Comparison of ENCODE assay signal across 8 mouse cellular contexts in the genomic region with DNA sequence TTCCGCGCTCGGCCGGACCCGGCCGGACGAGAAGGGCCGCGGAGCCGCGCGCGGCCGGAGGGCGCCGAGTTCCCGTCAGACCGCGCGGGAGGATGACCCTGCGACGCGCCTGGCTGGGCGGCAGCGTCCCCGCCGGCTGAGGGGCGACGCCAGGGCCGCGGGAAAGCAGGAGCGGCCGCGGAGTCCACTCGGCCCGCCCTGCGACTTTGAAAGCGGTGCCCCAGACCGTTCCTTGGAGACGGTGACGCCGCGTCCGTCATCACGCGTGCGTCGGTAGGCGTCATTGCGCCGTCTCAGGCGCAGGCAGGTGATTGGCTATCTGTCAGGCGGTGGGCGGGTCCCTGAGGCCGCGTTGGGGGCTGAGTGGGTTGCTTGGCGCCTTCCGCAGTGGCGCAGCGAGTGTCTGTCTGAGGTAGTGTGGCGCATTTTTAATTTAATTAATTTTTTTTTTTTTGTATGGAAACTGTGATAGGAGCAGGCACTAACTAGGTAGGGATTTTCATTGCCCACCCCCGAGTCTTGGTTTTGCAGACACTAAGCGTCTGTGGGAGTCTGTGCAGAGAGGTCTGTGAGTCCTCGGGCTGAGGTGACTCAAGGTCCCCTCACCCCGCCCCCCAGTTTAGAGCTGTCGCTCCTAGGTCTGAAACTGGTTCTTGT. TPM values are rescaled to one million over a fixed set of nuclear protein-coding genes. Genes with fewer than 3 reads are reported as not detected.
A peak's percentile ranks its signal among the peaks of the same experiment; 100 is the strongest.
DNase-seq lines count a peak whose midpoint lies in the region; ATAC-seq lines count a peak whose summit lies in the region.

Gene Sclt1, minus strand, starts transcription at position 237 of the 657 bp plus-strand sequence.
Gene D3Ertd751e, plus strand, starts transcription at position 334 of the 657 bp plus-strand sequence.

- ATAC-seq in CD4-positive, CD25-positive, alpha-beta regulatory T cell, adult 4 months = peak; percentile 97
- ATAC-seq in heart, embryonic 14.5 days (ENCODE audit: insufficient number of reproducible peaks, insufficient read depth, low FRiP score, low read depth) = peak; percentile 100
- peak; percentile 99 for ATAC-seq in liver, embryonic 13.5 days (ENCODE audit: low read depth)
- peak; percentile 99 for ATAC-seq in stomach, embryonic 16.5 days (ENCODE audit: insufficient read depth, low FRiP score)

- peak within 1 kb of the TSS; percentile 77 to 94 for H3K4me3 ChIP-seq in heart, embryonic 14.5 days (ENCODE audit: control insufficient read depth in 1 of 2, insufficient read depth in 1 of 2, low read depth in 1 of 2, low read length in 2 of 2)
- H3K4me3 ChIP-seq in liver, embryonic 13.5 days (replicated peaks) = peak within 1 kb of the TSS; percentile 86
- H3K4me3 ChIP-seq in stomach, embryonic 16.5 days (replicated peaks; ENCODE audit: low read length) = peak within 1 kb of the TSS; percentile 81

- H3K9me3 ChIP-seq in heart, embryonic 14.5 days (ENCODE audit: control insufficient read depth, low read length) = no peaks in the 10 kb centered on the region
- H3K9me3 ChIP-seq in liver, embryonic 13.5 days (replicated peaks) = no peaks in the 10 kb centered on the region
- no peaks in the 10 kb centered on the region for H3K9me3 ChIP-seq in stomach, embryonic 16.5 days (replicated peaks; ENCODE audit: control insufficient read depth, low read length)

- peak within 1 kb of the TSS; percentile 82 for H3K9ac ChIP-seq in heart, embryonic 14.5 days (ENCODE audit: low read length)
- peak within 1 kb of the TSS; percentile 89 for H3K9ac ChIP-seq in liver, embryonic 13.5 days
- peak within 1 kb of the TSS; percentile 90 for H3K9ac ChIP-seq in stomach, embryonic 16.5 days (ENCODE audit: low read length)

- peak within 1 kb of the TSS; percentile 93 for H3K27ac ChIP-seq in heart, embryonic 14.5 days (replicated peaks in 1 of 2; ENCODE audit: control insufficient read depth in 1 of 2, insufficient read depth in 1 of 2, low read depth in 2 of 2, low read length in 2 of 2)
- H3K27ac ChIP-seq in liver, embryonic 13.5 days = peak within 1 kb of the TSS; percentile 89
- H3K27ac ChIP-seq in stomach, embryonic 16.5 days (ENCODE audit: low read length) = peak within 1 kb of the TSS; percentile 89

- peaks cover 0 to 9% of the 10 kb centered on the region in 2 experiments; a peak in 2 of 4 replicates for H3K4me1 ChIP-seq in heart, embryonic 14.5 days (ENCODE audit: control insufficient read depth in 2 of 2, insufficient read depth in 2 of 2, low read length in 2 of 2)
- H3K4me1 ChIP-seq in liver, embryonic 13.5 days (replicated peaks) = peaks cover 19% of the 10 kb centered on the region
- peaks cover 3% of the 10 kb centered on the region; the same call in 1 of the 2 replicates for H3K4me1 ChIP-seq in stomach, embryonic 16.5 days (ENCODE audit: control insufficient read depth, insufficient read depth, low read length)

- peak; percentile 93 for DNase-seq in c-Kit-negative CD71-positive TER-119-positive erythroid progenitor cells, embryonic 14.5 days (ENCODE audit: low read depth, low spot score)
- DNase-seq in fibroblast of lung, adult 2 months (ENCODE audit: low read depth) = peak; percentile 83
- DNase-seq in kidney, postnatal 14 days = peak; percentile 98
- DNase-seq in liver, embryonic 13.5 days = peak; percentile 94
- DNase-seq in neural tube, embryonic 10.5 days (ENCODE audit: extremely low spot score, low spot score) = peak; percentile 94

- WGBS in heart, embryonic 14.5 days = 0% methylated on average over 66 of the region's 66 CpGs
- WGBS in liver, embryonic 13.5 days (ENCODE audit: insufficient replicate concordance) = under 1% methylated on average over 66 of the region's 66 CpGs
- WGBS in stomach, embryonic 16.5 days = under 1% methylated on average over 65 of the region's 66 CpGs

- H3K36me3 ChIP-seq in heart, embryonic 14.5 days (ENCODE audit: control insufficient read depth, insufficient read depth, low read length) = no peaks in the 10 kb centered on the region
- no peaks in the 10 kb centered on the region for H3K36me3 ChIP-seq in liver, embryonic 13.5 days
- no peaks in the 10 kb centered on the region for H3K36me3 ChIP-seq in stomach, embryonic 16.5 days (ENCODE audit: control insufficient read depth, insufficient read depth, low read length)

- H3K4me2 ChIP-seq in heart, embryonic 14.5 days (ENCODE audit: low read length) = peak within 1 kb of the TSS; percentile 83
- H3K4me2 ChIP-seq in liver, embryonic 13.5 days = peak within 1 kb of the TSS; percentile 86
- peak within 1 kb of the TSS; percentile 84 for H3K4me2 ChIP-seq in stomach, embryonic 16.5 days (ENCODE audit: low read depth, low read length)

- H3K27me3 ChIP-seq in heart, embryonic 14.5 days (ENCODE audit: control insufficient read depth, insufficient read depth, low read length) = no peaks in the 10 kb centered on the region
- H3K27me3 ChIP-seq in liver, embryonic 13.5 days = no peaks in the 10 kb centered on the region
- no peaks in the 10 kb centered on the region for H3K27me3 ChIP-seq in stomach, embryonic 16.5 days (ENCODE audit: control insufficient read depth, insufficient read depth, low read length)

RNA-seq across cellular contexts. Expression of gene Sclt1, which starts in this region (rescaled TPM):
- 1 to 10 TPM; 5.1 to 5.9 TPM for polyA plus RNA-seq in CD4-positive, CD25-positive, alpha-beta regulatory T cell, adult 4 months (2017; shearing (Covaris generic))
- polyA plus RNA-seq in heart, embryonic 14.5 days (2014; fragmentation: Nextera tagmentation; extraction: Ambion mirVana) = 11.4 and 12.5 TPM in 2 replicates
- polyA plus RNA-seq in liver, embryonic 13.5 days (2015; fragmentation: Nextera tagmentation; extraction: Ambion mirVana) = 6.1 and 6.3 TPM in 2 replicates
- polyA plus RNA-seq in stomach, embryonic 16.5 days (2015; fragmentation: Nextera tagmentation; extraction: Ambion mirVana) = 12.3 and 12.9 TPM in 2 replicates

RNA-seq across cellular contexts. Expression of gene D3Ertd751e, which starts in this region (rescaled TPM):
- polyA plus RNA-seq in CD4-positive, CD25-positive, alpha-beta regulatory T cell, adult 4 months (2017; shearing (Covaris generic)) = 10 to 100 TPM; 23.5 to 25.9 TPM
- polyA plus RNA-seq in heart, embryonic 14.5 days (2014; fragmentation: Nextera tagmentation; extraction: Ambion mirVana) = 17.2 and 18.3 TPM in 2 replicates
- 7.3 and 8.3 TPM in 2 replicates for polyA plus RNA-seq in liver, embryonic 13.5 days (2015; fragmentation: Nextera tagmentation; extraction: Ambion mirVana)
- 12.3 and 12.7 TPM in 2 replicates for polyA plus RNA-seq in stomach, embryonic 16.5 days (2015; fragmentation: Nextera tagmentation; extraction: Ambion mirVana)

Comparison
In these comparisons a context has a peak if more than half of its experiments do, and no peak if none do; other contexts are left out.
1. Peak in every context shown above with its lines: DNase-seq, ATAC-seq, H3K4me3 ChIP-seq and H3K27ac ChIP-seq.